Mouse (Mus musculus) testis, adult 2 months (tissue): ENCODE measurements around the gene AC170998.1.

Experiments
- CTCF ChIP-seq: fragments of 200-500 bp; IDR thresholded peaks from 2 replicates; pipeline ENCODE4 v1.5.1; 2012; ENCODE audit warnings: low read depth, mild to moderate bottlenecking, inconsistent platforms, low read length, moderate library complexity; ENCODE audit not compliant: control insufficient read depth, insufficient read depth, insufficient replicate concordance
- POLR2A ChIP-seq: fragments of 200-500 bp; IDR thresholded peaks from 2 replicates; pipeline ENCODE4 v1.6.1; 2012; ENCODE audit warnings: low read depth, mild to moderate bottlenecking, inconsistent platforms, low read length, moderate library complexity; ENCODE audit not compliant: control insufficient read depth

DNA sequence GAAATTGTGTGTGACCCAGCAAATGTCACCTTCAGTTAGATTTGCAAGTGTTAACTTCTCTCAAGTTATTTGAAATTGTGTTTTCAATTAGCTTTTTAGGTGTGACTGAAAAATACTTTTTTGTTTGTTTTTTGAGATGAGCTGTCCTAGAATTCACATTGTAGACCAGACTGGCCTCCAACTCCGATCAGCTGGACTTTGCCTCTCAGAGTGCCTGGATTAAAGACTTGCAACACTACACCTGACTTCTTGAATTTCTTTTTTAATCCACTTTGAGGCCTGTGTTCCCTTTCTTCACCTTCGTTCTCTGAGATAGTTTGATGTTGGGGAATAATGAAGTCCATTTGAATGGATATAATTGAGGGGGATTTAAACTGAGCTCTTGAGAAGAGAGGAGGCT, 31.8 kb upstream of the AC170998.1 start:
- no peak for TF ChIP-seq POLR2A
- no peak for TF ChIP-seq CTCF
